Mouse (Mus musculus) G1E (cell line): ENCODE data around the gene Cfap157.

Source experiments
- CTCF ChIP-seq: IDR thresholded peaks from 2 replicates; pipeline ENCODE4 v1.5.1; 2012; ENCODE audit warnings: low read depth, low read length, inconsistent platforms, mixed read lengths
- GATA1 ChIP-seq: IDR thresholded peaks from 2 replicates; pipeline ENCODE4 v1.6.1; 2012; ENCODE audit warnings: borderline replicate concordance, low read length, inconsistent platforms, mixed read lengths
- GATA2 ChIP-seq: IDR thresholded peaks from 2 replicates; pipeline ENCODE4 v1.6.1; 2012; ENCODE audit warnings: low read depth, low read length, inconsistent platforms, borderline replicate concordance
- POLR2AphosphoS5 ChIP-seq: IDR thresholded peaks from 2 replicates; pipeline ENCODE4 v1.6.1; 2012; ENCODE audit warnings: low read depth, low read length, inconsistent platforms; ENCODE audit not compliant: insufficient replicate concordance
- TAL1 ChIP-seq: conservative IDR thresholded peaks from 2 replicates; pipeline ENCODE4 v1.6.1; 2012; ENCODE audit warnings: low read depth, low read length, inconsistent platforms, mixed read lengths

DNA sequence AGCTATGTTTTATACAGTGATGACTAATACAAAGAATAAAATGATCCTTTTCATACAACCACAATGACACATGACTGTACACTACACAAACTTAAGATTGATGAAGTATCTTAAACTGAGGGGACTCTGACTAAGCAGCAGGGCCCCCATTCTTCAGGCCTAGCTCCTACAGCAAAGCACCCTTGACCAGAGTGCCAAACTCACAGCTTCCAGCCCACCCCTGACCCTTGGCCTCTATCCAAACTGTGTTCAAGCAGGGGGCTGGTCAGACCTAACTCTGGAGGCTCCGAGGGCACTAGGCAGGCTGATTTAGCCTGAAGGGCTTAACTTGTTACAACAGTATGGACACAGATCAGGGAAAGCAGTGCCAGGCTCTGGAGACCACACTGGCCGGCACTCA lies 4.4 kb upstream of the Cfap157 start:
- no peak for TF ChIP-seq CTCF
- TF ChIP-seq GATA2: no peak
- TF ChIP-seq TAL1: no peak
- TF ChIP-seq GATA1: no peak
- no peak for TF ChIP-seq POLR2AphosphoS5
